Mouse (Mus musculus) bone marrow, adult 2 months (tissue): Measurements from ENCODE around the gene Rpl18. TPM values are rescaled to one million over a fixed set of nuclear protein-coding genes. Genes with fewer than 3 reads are reported as not detected.
A peak's percentile ranks its signal among the peaks of the same experiment; 100 is the strongest.

Experiments
- H3K27ac ChIP-seq: fragments of 200-500 bp; 2 replicates; pipeline ENCODE4 v1.5.1; 2012; ENCODE audit warnings: low read depth, mild to moderate bottlenecking, control low read depth, inconsistent platforms, low read length; ENCODE audit not compliant: control insufficient read depth, poor library complexity, insufficient read depth
- H3K4me1 ChIP-seq: fragments of 200-500 bp; 2 replicates; pipeline ENCODE4 v1.6.1; 2011; ENCODE audit warnings: low read length; ENCODE audit not compliant: control insufficient read depth, insufficient read depth
- H3K4me3 ChIP-seq: fragments of 200-500 bp; replicated peaks from 2 replicates; pipeline ENCODE3; 2011; ENCODE audit warnings: mild to moderate bottlenecking, low read depth, low read length, control low read depth; ENCODE audit not compliant: control insufficient read depth
- CTCF ChIP-seq: fragments of 200-500 bp; IDR thresholded peaks from 2 replicates; pipeline ENCODE4 v1.5.1; 2011; ENCODE audit warnings: low read length, control low read depth; ENCODE audit not compliant: control insufficient read depth, insufficient read depth
- POLR2A ChIP-seq: fragments of 200-500 bp; IDR thresholded peaks from 2 replicates; pipeline ENCODE4 v1.6.1; 2011; ENCODE audit warnings: low read depth, mild to moderate bottlenecking, control low read depth, low read length, borderline replicate concordance; ENCODE audit not compliant: control insufficient read depth
- WGBS: fragments of 180-500 bp; shearing (Covaris S2); methylation state at CpG from one replicate; pipeline ENCODE4 v1.1.7; 2018; 5-methylcytosine and 5-hydroxymethylcytosine counted together
- polyA plus RNA-seq: library from polyadenylated mRNA; stranded (reverse); fragments of >200 nt; gene quantifications from 2 replicates; pipeline ENCODE4 v1.2.4, GENCODE M21; 2011; ENCODE audit warnings: low replicate concordance; ENCODE audit not compliant: missing spikeins, insufficient read depth, insufficient read length

The Rpl18 gene
- polyA plus RNA-seq = 845 and 916 TPM in 2 replicates

DNA sequence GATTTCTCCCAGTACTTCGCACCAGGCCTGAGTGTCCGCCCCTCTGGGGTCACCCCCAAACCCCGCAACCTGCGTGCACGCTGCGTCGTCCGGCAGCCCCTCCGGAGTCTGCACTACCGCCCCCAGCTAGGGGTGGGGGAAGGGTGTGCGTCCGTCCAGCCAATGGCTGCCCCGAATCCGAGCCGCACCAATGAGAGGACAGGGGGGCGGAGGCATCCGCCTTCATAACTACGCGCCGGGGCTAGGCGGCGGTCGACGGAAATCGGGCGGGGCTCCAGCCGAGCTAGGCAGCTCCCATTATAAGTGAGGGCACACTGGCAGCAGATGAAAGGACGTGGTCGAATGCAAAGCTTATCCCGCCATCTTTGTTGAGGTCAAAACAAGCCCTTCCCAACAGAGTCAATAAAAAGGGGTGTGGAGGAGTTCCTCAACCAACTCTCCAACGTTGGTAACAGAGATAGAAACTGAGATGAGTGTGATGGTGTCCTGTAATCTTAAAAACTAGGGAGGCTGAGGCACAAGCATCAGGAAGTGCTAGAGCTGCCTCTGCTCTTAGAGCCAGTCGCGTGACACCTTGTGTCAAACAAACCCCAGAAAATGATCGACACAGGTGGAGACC lies at the start of gene Rpl18:
Rpl18 (plus strand) TSS at position 368 of the 619 bp plus-strand sequence.
- peak within 1 kb of the TSS; percentile 83 for H3K4me3 ChIP-seq
- peaks cover 4% of the 10 kb centered on the region; the same call in 1 of the 2 replicates for H3K4me1 ChIP-seq
- TF ChIP-seq POLR2A = peak; percentile 71; the same call in 1 of the 2 replicates
- no peak; the same call in 1 of the 2 replicates for TF ChIP-seq CTCF
- H3K27ac ChIP-seq = peak within 1 kb of the TSS; percentile 88
- WGBS = 6% methylated on average over 34 of the region's 34 CpGs

DNA sequence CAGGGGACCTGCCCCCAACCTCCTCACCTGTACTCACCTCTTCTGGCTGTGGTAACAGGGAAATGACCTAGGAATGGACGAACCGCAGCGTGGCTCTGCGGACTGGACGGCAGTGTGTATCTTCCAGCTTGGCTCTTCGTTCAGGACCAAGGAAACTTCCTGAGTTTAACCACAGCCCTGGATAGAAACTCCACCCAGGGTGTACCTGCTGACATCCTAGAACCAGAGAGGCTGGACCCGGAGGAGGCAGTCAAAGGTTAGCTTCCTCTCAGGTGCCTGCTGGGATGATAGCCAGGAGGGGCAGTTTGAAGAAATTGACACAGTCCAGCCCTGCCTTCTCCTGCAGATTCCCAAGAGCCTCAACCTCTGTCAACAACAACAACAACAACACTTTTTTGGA lies 49.1 kb upstream of the Rpl18 start, which contains the start of gene Fut2:
Fut2 (minus strand) TSS at position 234 of the 400 bp plus-strand sequence.
- Histone ChIP-seq H3K4me1 (no peaks in the 10 kb centered on the region), H3K27ac (no peak within 1 kb of the TSS), H3K4me3 (no peak within 1 kb of the TSS)
- 75% methylated on average over 7 of the region's 7 CpGs for whole genome bisulfite sequencing
- TF ChIP-seq POLR2A = no peak
- TF ChIP-seq CTCF = no peak

DNA sequence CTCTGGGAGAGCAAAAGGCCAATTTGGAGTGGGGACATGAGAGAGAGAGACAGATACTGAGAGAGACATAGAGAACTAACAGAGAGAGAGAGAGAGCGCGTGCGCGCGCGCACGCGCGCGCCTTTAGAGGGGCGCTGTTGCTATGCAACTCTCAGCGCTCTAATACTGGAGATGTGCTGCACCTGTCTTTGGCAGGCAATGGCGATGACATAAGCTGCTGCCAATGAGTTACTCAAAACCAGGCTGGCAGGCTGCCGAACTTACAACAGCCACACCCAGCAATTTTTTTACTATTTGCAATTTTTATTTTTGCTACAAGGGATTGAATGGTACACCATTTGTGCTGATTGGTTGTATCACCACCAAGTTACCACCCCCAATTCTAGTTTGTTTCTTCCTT lies 47.5 kb upstream of the Rpl18 start:
- no peak overlapping the region for H3K27ac ChIP-seq
- no peaks in the 10 kb centered on the region for H3K4me1 ChIP-seq
- H3K4me3 ChIP-seq = no peak overlapping the region
- TF ChIP-seq POLR2A = no peak
- no peak for TF ChIP-seq CTCF
- 94% methylated on average over 14 of the region's 14 CpGs for WGBS

DNA sequence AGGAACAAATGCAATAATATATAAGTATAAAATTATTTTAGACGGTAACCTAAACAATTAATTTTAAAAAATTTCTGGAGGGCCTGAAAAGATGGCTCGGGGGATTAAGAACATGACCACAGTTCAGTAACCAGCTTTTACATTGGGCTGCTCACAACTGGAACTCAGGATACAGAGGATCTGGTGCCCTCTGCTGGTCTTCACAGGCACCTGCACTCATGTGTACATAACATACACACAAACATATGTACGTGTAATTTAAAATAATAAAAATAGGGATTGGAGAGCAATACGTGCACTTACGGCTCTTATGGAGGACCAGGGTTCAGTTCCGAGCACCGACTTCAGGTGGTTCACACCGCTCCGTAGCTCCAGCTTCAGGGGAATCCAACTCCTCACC lies 46.3 kb upstream of the Rpl18 start:
- Histone ChIP-seq H3K27ac (no peak overlapping the region), H3K4me1 (no peaks in the 10 kb centered on the region), H3K4me3 (no peak overlapping the region)
- WGBS = 85% methylated on average over 9 of the region's 9 CpGs
- TF ChIP-seq CTCF (peak; percentile 40), POLR2A (no peak)

DNA sequence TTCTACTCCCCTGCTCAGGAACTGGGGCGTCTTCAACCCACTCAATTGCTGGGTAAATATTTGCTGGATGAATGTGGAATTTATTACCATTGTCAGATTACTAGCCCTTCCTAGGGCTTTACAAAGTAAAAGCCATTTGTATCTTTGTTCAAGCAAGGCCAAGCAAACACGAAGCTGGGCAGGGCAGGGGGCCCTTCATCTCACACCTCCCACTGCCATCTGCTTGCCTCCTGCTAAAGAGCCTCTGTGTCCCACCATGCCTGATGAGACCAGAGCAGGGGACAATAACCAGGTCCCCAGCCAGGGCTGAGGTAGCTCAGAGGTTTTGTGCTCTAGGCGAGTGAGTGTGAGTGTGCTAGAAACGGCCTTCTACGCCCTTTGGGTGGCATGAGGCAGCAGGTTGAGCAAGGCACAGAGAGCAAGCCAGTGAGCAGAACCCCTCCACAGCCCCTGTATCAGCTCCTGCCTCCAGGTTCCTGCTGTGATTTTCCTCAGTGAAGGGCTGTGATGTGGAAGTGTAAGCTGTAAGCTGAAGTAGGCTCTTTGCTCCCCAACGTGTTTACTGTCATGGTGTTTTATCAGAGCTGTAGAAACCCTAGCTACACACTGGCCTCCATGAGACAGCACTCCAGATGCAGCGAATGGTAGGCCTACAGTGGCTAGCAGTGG lies 37.5 kb upstream of the Rpl18 start:
- TF ChIP-seq POLR2A = no peak
- no peak for TF ChIP-seq CTCF
- H3K27ac ChIP-seq = no peak overlapping the region
- H3K4me1 ChIP-seq = peaks cover 4% of the 10 kb centered on the region; the same call in 1 of the 2 replicates
- no peak overlapping the region for H3K4me3 ChIP-seq
- WGBS = 75% methylated on average over 7 of the region's 7 CpGs

DNA sequence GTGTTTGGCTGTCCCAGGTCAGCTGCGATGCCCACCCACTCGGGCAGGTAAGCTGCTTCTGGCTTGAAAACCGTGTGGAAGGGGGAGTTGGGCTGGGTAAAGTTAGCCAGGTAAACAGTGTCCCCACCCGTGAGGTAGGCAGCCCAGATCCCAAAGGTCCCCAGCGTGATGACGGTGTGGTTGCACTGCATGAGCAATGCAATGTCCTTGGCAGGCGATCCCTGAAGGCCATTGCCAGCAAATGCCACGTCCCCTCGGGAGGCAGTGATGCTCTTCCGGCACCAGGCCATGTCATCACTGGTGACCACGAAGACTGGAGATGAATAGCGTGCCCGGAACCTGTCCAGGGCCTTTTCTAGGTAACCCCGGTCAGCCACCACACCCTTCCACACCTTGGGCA lies 36.7 kb upstream of the Rpl18 start:
- TF ChIP-seq CTCF = no peak
- TF ChIP-seq POLR2A = no peak
- 81% methylated on average over 14 of the region's 14 CpGs for WGBS
- Histone ChIP-seq H3K4me3 (no peak overlapping the region), H3K27ac (no peak overlapping the region), H3K4me1 (peaks cover 4% of the 10 kb centered on the region; the same call in 1 of the 2 replicates)

DNA sequence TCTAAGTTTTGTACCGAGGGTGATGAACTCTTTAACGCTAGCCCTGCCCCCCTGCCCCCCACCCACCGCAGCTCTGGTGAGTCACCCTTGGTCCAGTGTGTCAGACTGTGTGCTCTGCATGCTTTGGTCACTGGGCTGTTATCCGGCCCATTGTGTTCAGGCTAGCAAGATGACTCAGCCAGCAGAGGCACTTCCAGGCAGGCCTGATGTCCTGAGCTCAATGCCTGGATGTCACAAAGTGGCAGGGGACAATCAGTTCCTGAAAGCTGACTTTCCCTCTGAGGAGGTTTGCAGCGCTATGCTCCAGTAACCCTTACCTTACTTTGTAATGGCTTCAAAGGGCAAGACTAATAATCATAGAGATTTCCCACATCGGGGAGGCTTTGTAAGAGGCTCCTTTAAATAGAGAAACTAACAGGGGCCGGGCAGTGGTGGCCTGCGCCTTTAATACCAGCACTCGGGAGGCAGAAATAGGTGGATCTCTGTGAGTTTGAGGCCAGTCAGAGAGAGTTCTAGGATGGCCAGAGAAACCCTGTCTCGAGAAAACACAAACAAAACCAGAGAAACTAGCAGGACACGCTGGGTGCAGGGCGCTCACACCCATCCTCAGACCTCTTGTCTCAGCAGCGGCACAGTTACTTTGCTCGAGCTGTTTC lies 35.2 kb upstream of the Rpl18 start:
- 79% methylated on average over 14 of the region's 14 CpGs for WGBS
- Histone ChIP-seq H3K27ac (no peak overlapping the region), H3K4me1 (peaks cover 4% of the 10 kb centered on the region; the same call in 1 of the 2 replicates), H3K4me3 (no peak overlapping the region)
- TF ChIP-seq CTCF (no peak), POLR2A (no peak)
